Mouse (Mus musculus) liver, embryonic 14.5 days (tissue): ENCODE data around the gene Nrg3. TPM values are rescaled to one million over a fixed set of nuclear protein-coding genes. Genes with fewer than 3 reads are reported as not detected.
A peak's percentile ranks its signal among the peaks of the same experiment; 100 is the strongest.

Experiments used
- ATAC-seq: fragments of 200-750 bp; cut with Nextera tagmentation; 2 replicates; pipeline ENCODE4 v1.8.0; 2017; ENCODE audit warnings: moderate number of reproducible peaks, mild to moderate bottlenecking, moderate library complexity; ENCODE audit not compliant: insufficient read depth
- DNase-seq, 3 experiments: peaks; one replicate each; pipeline ENCODE4 v3.0.0-alpha.2; 2012 to 2013; ENCODE audit warnings: low read depth in 3 of 3, low spot score in 3 of 3
- H3K27ac ChIP-seq: fragments of 300-500 bp; sonication (generic); 2 replicates; pipeline ENCODE4 v1.5.1; 2014; ENCODE audit warnings: moderate library complexity, mild to moderate bottlenecking, control low read depth, inconsistent platforms
- H3K27me3 ChIP-seq: fragments of 300-500 bp; sonication (generic); 2 replicates; pipeline ENCODE4 v1.6.1; 2014; ENCODE audit warnings: mild to moderate bottlenecking, low read length, moderate library complexity; ENCODE audit not compliant: control insufficient read depth, insufficient read depth
- H3K36me3 ChIP-seq: fragments of 300-500 bp; sonication (generic); replicated peaks from 2 replicates; pipeline ENCODE4 v1.6.1; 2014; ENCODE audit warnings: low read depth; ENCODE audit not compliant: control insufficient read depth, insufficient read depth
- H3K4me1 ChIP-seq, 2 experiments: fragments of 200-500 bp in 1 of 2; fragments of 300-500 bp in 1 of 2; sonication (generic) in 1 of 2; replicated peaks; 2 replicates each; pipeline ENCODE4 v1.6.1; 2012 to 2014; ENCODE audit warnings: antibody characterized with exemption in 1 of 2, inconsistent platforms in 1 of 2, low read length in 1 of 2; ENCODE audit not compliant: control insufficient read depth in 2 of 2, insufficient read depth in 2 of 2
- H3K4me2 ChIP-seq: fragments of 300-500 bp; sonication (generic); 2 replicates; pipeline ENCODE4 v1.6.1; 2014; ENCODE audit warnings: low read depth, mild to moderate bottlenecking, control low read depth, moderate library complexity
- H3K4me3 ChIP-seq, 2 experiments: fragments of 200-500 bp in 1 of 2; fragments of 300-500 bp in 1 of 2; sonication (generic) in 1 of 2; 2 replicates each; pipeline ENCODE4 v1.5.1; 2012 to 2014; ENCODE audit warnings: low read depth in 2 of 2, low read length in 2 of 2, mild to moderate bottlenecking in 2 of 2, control low read depth in 1 of 2, inconsistent platforms in 1 of 2, moderate library complexity in 1 of 2; ENCODE audit not compliant: insufficient read depth in 1 of 2
- H3K9ac ChIP-seq: fragments of 300-500 bp; sonication (generic); replicated peaks from 2 replicates; pipeline ENCODE4 v1.6.1; 2014; ENCODE audit warnings: mild to moderate bottlenecking, control low read depth, moderate library complexity
- H3K9me3 ChIP-seq: fragments of 300-500 bp; sonication (generic); 2 replicates; pipeline ENCODE4 v1.6.1; 2016; ENCODE audit warnings: low read length, mixed read lengths; ENCODE audit not compliant: control insufficient read depth
- CTCF ChIP-seq: IDR thresholded peaks from 2 replicates; pipeline ENCODE4 v1.5.1; 2016; ENCODE audit warnings: antibody characterized with exemption, low read depth, control low read depth
- EP300 ChIP-seq: IDR thresholded peaks from 2 replicates; pipeline ENCODE4 v1.6.1; 2016; ENCODE audit warnings: antibody characterized with exemption, low read depth
- WGBS: fragments of 180-500 bp; shearing (Covaris S2); extraction: QIAGEN DNeasy Blood & Tissue Kit; methylation state at CpG from one replicate; pipeline ENCODE4 v1.1.7; 2014; ENCODE audit not compliant: insufficient replicate concordance; 5-methylcytosine and 5-hydroxymethylcytosine counted together
- polyA plus RNA-seq, 2 experiments: library from polyadenylated mRNA; depleted of rRNA in 1 of 2; stranded (reverse) in 1 of 2; unstranded in 1 of 2; fragments of >200 nt; fragmentation: Nextera tagmentation in 1 of 2; extraction: Ambion mirVana in 1 of 2; gene quantifications; 2 replicates each; pipeline versions ENCODE4 v1.2.1 to v1.2.3; 2012 to 2014

Gene Nrg3
- 0.01 TPM in 1 of 2 replicates, not detected in the other for polyA plus RNA-seq (2012; rRNA removed)
- not detected in 2 replicates for polyA plus RNA-seq (2014; fragmentation: Nextera tagmentation; extraction: Ambion mirVana)

GRCm38 (mm10) chr14:39472790-39473761 is at the start of gene Nrg3:
Gene Nrg3, minus strand, starts transcription at chr14:39473088.
- Histone ChIP-seq H3K36me3 (no peaks in the 10 kb centered on the region), H3K27me3 (peaks cover 46% of the 10 kb centered on the region), H3K4me3 (peak within 1 kb of the TSS in 1 of 2 experiments; percentile 26; a peak in 2 of 4 replicates), H3K4me2 (peak within 1 kb of the TSS; percentile 33; the same call in 1 of the 2 replicates), H3K27ac (no peak within 1 kb of the TSS), H3K9me3 (no peaks in the 10 kb centered on the region), H3K4me1 (no peaks in the 10 kb centered on the region), H3K9ac (no peak within 1 kb of the TSS)
- WGBS: 2% methylated on average over 101 of the region's 121 CpGs
- ATAC-seq: no peak
- no peak for DNase-seq
- no peak for TF ChIP-seq CTCF
- TF ChIP-seq EP300: no peak

- ATAC-seq (no peak), DNase-seq (no peak)
- no peaks in the 10 kb centered on the region for H3K27me3 ChIP-seq
- no peaks in the 10 kb centered on the region for H3K36me3 ChIP-seq
- H3K4me3 ChIP-seq: no peak overlapping the region
- TF ChIP-seq EP300: no peak
- TF ChIP-seq CTCF: no peak
- no peak overlapping the region for H3K9ac ChIP-seq
- no peak overlapping the region for H3K27ac ChIP-seq
- H3K4me2 ChIP-seq: no peak overlapping the region
- no peaks in the 10 kb centered on the region for H3K9me3 ChIP-seq
- 62% methylated on average over 1 of the region's 1 CpGs for WGBS
- no peaks in the 10 kb centered on the region for H3K4me1 ChIP-seq
Measured at GRCm38 (mm10) chr14:39508956-39509355, 36.1 kb upstream of the Nrg3 start.

GRCm38 (mm10) chr14:39473771-39474211 is 903 bp upstream of the Nrg3 start:
- DNase-seq (no peak), ATAC-seq (no peak)
- Histone ChIP-seq H3K27ac (no peak overlapping the region), H3K9me3 (no peaks in the 10 kb centered on the region), H3K4me3 (no peak overlapping the region), H3K36me3 (no peaks in the 10 kb centered on the region), H3K4me2 (no peak overlapping the region), H3K4me1 (no peaks in the 10 kb centered on the region), H3K9ac (no peak overlapping the region), H3K27me3 (peaks cover 46% of the 10 kb centered on the region)
- 5% methylated on average over 27 of the region's 27 CpGs for WGBS
- no peak for TF ChIP-seq EP300
- no peak for TF ChIP-seq CTCF

- Histone ChIP-seq H3K36me3 (no peaks in the 10 kb centered on the region), H3K4me1 (no peaks in the 10 kb centered on the region), H3K27me3 (peaks cover 46% of the 10 kb centered on the region), H3K9ac (no peak overlapping the region), H3K4me3 (peak overlapping the region in 1 of 2 experiments; percentile 26; a peak in 2 of 4 replicates), H3K4me2 (peak overlapping the region; percentile 33; the same call in 1 of the 2 replicates), H3K27ac (no peak overlapping the region), H3K9me3 (no peaks in the 10 kb centered on the region)
- no peak for ATAC-seq
- TF ChIP-seq EP300 (no peak), CTCF (no peak)
- no peak for DNase-seq
- WGBS: 4% methylated on average over 56 of the region's 56 CpGs
Measured at GRCm38 (mm10) chr14:39472146-39472751, 639 bp downstream of the Nrg3 start.
